Mouse (Mus musculus): ENCODE data around the gene Snrnp70. TPM values are rescaled to one million over a fixed set of nuclear protein-coding genes. Genes with fewer than 3 reads are reported as not detected.

Snrnp70 gene
- 100 to 1,000 TPM; 386 to 456 TPM for total RNA-seq (2021)
- long read RNA-seq, experiment 1, transcript Snrnp70-201 (10 exons, 1,735 nt) = major isoform, 10 of 53 reads
- long read RNA-seq, experiment 1, partial matches to known transcripts = 8 of 53 reads
- long read RNA-seq, experiment 1, other reads (novel, unspliced or antisense) = 34 of 53 reads
- long read RNA-seq, experiment 2, full-length matches to known transcripts = 20 of 82 reads
- long read RNA-seq, experiment 2, partial matches to known transcripts = 5 of 82 reads
- long read RNA-seq, experiment 2, other reads (novel, unspliced or antisense) = 57 of 82 reads

- DNase-seq (ENCODE audit: low spot score in 2 of 2) = peak; percentile 100
Observed at GRCm38 (mm10) chr7:45395578-45396336, at the start of gene Snrnp70. Gene Snrnp70, minus strand, starts transcription at chr7:45395742.

GRCm38 (mm10) chr7:45443526-45444420 is 48.2 kb upstream of the Snrnp70 start:
- no peak for DNase-seq (ENCODE audit: low spot score in 2 of 2)

GRCm38 (mm10) chr7:45437521-45438276 is 42.2 kb upstream of the Snrnp70 start, which contains the start of gene Ruvbl2:
Gene Ruvbl2, minus strand, starts transcription at chr7:45438096.
- DNase-seq (ENCODE audit: low spot score in 2 of 2) = no peak

GRCm38 (mm10) chr7:45437046-45437445 is 41.5 kb upstream of the Snrnp70 start:
- DNase-seq (ENCODE audit: low spot score in 2 of 2) = no peak

- DNase-seq (ENCODE audit: low spot score in 2 of 2) = no peak
Observed at GRCm38 (mm10) chr7:45436444-45436843, 40.9 kb upstream of the Snrnp70 start.

- DNase-seq (ENCODE audit: low spot score in 2 of 2) = no peak
Observed at GRCm38 (mm10) chr7:45435038-45435437, 39.5 kb upstream of the Snrnp70 start.

- peak; percentile 100 for DNase-seq (ENCODE audit: low spot score in 2 of 2)
Observed at GRCm38 (mm10) chr7:45434203-45435015, 38.9 kb upstream of the Snrnp70 start, which contains the start of gene Gys1. Gene Gys1, plus strand, starts transcription at chr7:45434844.

GRCm38 (mm10) chr7:45433835-45434202 is 38.3 kb upstream of the Snrnp70 start:
- no peak for DNase-seq (ENCODE audit: low spot score in 2 of 2)

- DNase-seq (ENCODE audit: low spot score in 2 of 2) = no peak
Observed at GRCm38 (mm10) chr7:45426556-45426955, 31.0 kb upstream of the Snrnp70 start.

GRCm38 (mm10) chr7:45421194-45421593 is 25.7 kb upstream of the Snrnp70 start:
- DNase-seq (ENCODE audit: low spot score in 2 of 2) = no peak

GRCm38 (mm10) chr7:45420615-45420919 is 25.0 kb upstream of the Snrnp70 start, which contains the start of gene Lhb:
Gene Lhb, plus strand, starts transcription at chr7:45420820.
- DNase-seq (ENCODE audit: low spot score in 2 of 2) = no peak

GRCm38 (mm10) chr7:45419859-45420614 is 24.5 kb upstream of the Snrnp70 start:
- DNase-seq (ENCODE audit: low spot score in 2 of 2) = no peak

GRCm38 (mm10) chr7:45417962-45418492 is 22.5 kb upstream of the Snrnp70 start:
- no peak for DNase-seq (ENCODE audit: low spot score in 2 of 2)

- DNase-seq (ENCODE audit: low spot score in 2 of 2) = no peak
Observed at GRCm38 (mm10) chr7:45415636-45416035, 20.1 kb upstream of the Snrnp70 start.

GRCm38 (mm10) chr7:45414740-45415224 is 19.2 kb upstream of the Snrnp70 start:
- DNase-seq (ENCODE audit: low spot score in 2 of 2) = no peak

GRCm38 (mm10) chr7:45413864-45414739 is 18.6 kb upstream of the Snrnp70 start:
- no peak for DNase-seq (ENCODE audit: low spot score in 2 of 2)

GRCm38 (mm10) chr7:45413113-45413863 is 17.7 kb upstream of the Snrnp70 start, which contains the start of gene Ntf5:
Gene Ntf5, plus strand, starts transcription at chr7:45413695.
- DNase-seq (ENCODE audit: low spot score in 2 of 2) = no peak

Data from layer of hippocampus, postnatal 14 days (tissue).